Mouse (Mus musculus): ENCODE data around the gene Ptprb.

Gene Ptprb

DNA sequence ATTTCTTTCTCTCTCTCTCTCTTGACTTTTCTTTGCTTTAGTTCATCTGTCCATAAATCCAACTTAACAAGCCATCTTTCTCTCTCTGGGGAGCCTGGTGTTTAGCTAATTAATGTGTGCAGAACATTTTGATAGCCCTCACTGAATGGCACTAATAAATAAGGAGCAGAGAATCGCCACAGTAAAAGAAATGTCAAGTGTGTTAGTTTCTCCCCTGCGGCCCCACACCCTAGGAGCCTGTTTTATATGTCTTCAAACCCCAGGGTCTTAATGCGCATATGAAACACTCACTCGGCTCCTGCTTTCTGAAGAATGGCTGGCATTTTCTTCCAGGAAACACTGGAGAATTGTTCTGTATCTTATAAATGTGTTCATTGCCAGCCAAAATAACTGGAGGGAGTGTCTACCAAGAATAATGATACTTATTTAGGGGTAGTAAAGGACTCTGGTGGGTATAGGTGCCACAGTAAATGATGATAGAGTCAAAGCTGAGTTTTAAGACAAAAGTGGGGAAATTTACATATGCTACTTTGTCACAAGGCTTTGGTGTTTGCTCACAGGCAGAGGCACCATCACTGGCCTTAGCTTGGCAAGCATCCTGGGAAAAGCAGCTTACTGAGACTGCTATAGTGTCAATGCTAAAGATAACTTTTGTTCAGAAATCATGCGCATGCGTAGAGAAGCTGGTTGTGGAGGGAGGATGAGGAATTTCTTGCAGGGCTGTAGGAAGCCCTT lies 95.8 kb downstream of the Ptprb start:
- peak; percentile 50 for DNase-seq (ENCODE audit: low read depth, low spot score)

DNA sequence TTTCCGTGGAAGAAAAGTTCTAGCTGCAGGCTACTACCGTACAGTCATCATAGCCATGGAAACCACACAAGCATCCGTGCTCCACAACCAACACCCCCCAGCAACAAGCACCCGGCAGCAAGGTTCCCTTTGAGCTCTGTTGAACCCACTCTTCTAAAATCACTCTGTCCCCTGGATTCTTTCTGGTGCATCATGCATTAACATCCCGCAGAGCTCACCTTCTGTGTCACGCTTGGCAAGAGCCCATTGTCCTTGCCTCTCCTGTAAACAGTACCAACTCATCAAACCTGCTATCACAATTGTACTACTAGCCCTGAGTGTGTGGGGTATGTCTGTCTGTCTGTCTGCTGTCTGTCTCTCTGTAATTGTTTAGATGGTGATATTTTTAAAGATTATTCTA lies 98.8 kb downstream of the Ptprb start:
- no peak for DNase-seq (ENCODE audit: low read depth, low spot score)

DNA sequence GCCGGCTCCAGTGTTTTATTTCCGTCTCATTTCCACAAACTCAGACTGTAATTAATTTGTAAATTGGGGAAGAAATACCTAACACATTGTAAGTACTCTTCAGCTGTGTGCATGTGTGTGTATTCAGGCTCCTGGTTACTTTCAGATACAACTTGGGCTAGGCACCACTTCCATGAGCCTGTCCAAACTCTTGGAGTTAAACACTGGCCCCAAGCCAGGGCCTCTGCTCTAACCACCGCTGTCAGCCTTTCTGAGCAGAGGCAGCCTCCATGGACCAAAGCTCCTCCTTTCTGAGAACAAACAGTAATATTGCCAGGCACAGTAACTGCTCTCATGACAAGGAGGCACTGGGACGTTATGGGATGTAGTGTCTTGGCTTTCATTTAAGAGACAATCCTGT lies 101.5 kb downstream of the Ptprb start:
- no peak for DNase-seq (ENCODE audit: low read depth, low spot score)

DNA sequence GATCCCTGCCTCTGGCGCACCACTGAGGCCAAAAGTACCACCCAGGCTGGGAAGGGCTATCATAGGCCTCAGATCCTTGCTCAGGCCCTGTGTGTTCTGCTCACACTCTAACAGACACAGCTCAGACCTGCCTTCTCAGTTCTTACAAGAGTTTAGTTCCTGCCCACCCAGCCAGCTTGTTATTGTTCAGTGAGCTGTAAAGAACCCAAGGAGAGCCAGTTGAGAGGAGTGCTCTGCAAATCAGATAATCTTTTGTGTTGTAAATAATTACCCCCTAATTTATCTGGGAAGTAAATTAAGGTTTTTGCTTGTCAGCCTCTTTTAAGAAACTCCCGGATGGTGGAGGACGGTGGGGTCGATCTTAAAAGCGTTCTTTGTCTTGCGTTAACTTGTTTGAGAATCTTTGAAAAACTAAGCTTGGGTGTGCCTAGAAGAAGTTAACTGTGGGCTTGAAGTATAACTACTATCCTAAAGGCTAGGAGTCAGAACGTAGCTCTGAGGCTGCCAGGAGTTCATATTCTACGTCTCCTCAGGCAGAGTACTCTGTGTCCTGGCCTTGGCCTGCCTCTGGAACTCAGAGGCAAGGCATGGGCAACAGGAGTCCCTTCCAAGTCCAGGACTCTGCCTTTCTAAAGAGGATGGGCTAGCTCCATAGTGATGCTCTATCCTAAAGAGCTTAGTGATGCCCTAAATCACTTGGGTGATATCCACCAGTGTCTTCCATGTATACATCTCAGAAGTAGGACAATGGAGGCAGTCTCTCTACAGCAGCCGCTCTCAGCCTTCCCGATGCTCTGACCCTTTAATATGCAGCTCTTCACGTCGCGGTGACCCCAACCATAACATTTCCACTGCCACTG lies 107.7 kb downstream of the Ptprb start:
- DNase-seq (ENCODE audit: low read depth, low spot score), result no peak

DNA sequence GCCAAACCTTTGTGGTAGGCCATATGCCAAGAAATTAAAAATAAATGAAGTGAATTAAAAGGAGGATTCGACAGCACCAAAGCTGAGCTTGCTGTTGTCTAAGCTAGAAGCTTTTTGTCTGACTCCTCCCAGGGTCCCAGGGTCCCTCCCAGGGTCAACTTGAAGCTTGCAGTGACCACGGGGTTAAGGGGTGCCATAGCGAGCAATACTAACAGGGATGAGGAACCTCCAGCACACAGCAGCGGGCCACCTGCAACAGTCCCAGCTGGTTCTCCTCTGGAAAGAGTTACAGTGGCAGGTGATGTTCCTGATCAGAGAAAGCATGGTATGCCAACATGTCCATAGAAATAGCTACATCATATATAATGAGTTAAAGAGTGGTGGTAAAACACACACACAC lies 109.1 kb downstream of the Ptprb start:
- DNase-seq (ENCODE audit: low read depth, low spot score), result no peak

DNA sequence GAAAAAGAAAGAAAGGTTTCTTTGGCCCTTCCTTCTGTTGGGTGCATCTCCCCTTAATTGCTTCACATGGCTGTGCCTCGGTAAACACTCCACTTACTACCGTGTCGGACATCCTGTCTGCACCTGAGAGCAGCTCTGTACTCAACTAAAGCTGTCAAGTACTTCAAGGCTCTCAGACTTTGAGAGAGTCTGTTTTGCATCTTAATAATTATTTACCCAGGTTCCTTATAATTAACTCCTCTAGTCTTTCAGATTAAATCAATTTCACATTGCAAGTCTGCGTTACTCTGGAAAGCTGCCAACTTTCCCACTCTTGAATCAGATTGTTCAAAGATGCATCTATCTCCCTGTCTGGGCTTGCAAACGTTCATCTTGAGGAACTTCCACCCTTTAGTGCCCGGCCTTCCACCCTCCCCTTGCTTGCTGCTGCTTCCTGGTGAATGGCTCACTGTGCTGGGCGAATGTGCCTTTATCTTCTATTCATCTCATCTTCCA lies 111.1 kb downstream of the Ptprb start:
- no peak for DNase-seq (ENCODE audit: low read depth, low spot score)

DNA sequence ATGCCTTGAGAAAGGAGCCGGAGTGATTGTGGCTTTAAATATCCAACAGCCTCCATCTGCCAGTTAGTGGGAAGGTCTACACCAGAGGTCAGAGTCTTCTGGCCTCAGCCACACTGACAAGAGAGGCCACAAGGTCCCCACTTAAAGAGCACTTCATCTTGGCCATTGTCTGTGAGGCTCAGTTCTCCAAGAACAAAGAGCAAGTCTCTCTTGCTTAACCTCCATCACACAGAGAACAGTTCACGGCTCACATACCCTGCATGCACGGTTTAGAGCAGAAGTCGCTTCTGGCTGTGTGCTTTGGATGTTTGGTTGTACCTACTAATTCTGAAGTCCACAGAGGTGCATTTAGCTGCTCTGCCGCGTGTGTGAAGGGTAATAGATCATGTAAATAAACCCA lies 113.5 kb downstream of the Ptprb start:
- DNase-seq (ENCODE audit: low read depth, low spot score), result no peak

DNA sequence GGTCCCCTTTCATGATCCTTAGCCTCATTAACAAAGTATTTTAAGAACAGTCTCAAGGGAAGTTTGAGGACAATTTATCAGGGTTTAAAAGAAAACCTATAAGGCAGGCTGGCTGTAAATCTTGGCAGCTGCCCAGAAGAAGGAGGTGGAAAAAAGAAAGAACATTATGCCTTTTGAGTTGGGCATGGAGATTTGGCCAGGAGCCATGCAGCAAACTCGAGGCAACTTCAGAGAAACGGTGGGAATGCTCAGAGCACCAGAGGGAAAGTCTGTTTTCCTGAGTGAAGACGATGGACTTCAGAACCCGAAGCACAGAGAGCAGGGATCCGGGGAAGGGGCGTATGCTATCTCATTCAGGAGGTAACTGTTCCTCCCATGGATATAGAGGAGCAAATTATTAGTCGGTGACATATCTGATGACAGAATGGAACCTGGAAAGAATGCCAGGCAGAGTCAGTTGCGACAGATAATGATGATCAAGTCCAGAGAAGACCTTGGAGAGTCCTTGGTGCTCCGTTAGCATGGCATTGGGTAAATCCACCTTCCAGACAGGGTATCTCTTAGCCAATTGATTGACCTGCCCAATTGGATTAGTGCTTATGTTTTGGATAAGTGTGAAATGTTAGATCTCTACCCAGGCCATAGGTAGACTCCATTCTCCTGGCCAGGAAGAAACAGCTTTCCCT lies 118.6 kb downstream of the Ptprb start:
- no peak for DNase-seq (ENCODE audit: low read depth, low spot score)

DNA sequence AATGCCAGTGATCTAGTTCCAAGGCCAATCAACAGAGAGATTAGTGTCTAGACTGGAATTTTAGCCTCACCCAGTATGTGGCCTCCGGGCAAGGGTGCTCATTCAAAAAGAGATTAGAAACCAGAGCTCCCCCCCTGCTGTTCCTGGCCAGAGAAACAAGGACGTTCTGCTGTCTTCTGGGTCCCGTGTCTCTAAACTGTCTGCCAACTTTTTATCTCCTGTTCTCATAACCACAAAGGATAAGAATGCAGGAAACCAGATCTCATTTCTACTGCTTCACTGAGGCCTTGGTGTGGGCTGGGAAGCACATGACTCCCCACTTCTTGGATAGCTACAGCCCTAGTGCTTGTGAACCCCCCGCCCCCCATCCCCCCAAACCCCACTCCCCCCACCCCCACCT lies 119.3 kb downstream of the Ptprb start:
- DNase-seq (ENCODE audit: low read depth, low spot score), result no peak

DNA sequence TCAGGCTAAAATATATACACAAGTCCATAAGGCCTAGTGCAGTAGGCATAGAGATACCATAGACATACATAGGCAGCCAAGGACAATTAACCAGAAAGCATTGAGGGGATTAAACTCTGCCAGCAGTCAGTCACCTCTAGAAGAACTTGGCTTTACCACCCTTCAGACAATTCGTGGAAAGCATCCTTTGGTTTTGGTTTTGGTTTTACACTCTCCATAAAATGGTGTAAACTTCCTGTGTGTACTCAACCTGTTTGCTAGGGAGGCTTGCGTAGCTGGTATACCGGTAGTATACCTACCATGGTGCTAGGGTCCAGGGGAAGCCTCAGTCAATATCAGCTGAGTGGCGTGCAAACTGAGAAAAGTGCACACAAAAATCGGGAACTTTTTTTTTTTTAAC lies 121.0 kb downstream of the Ptprb start:
- DNase-seq (ENCODE audit: low read depth, low spot score), result no peak

DNA sequence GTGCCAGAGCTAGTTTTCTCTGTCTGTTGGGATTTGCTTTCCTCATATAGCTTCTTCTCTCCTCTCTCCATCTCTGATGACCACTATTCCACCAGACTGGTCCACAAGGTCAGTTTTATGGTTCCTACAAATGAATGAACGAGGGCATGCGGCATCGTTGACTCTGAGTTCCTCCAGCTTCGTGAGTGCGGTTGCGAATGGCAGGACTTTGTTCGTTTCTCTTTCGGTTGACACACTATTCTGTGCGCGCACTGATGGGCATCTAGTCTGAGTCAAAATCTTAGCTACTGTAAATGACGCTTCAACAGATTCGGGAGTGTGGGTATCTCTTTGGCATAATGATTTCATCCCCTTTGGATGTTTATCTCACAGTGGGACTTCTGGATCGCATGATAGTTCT lies 121.6 kb downstream of the Ptprb start:
- DNase-seq (ENCODE audit: low read depth, low spot score), result no peak

DNA sequence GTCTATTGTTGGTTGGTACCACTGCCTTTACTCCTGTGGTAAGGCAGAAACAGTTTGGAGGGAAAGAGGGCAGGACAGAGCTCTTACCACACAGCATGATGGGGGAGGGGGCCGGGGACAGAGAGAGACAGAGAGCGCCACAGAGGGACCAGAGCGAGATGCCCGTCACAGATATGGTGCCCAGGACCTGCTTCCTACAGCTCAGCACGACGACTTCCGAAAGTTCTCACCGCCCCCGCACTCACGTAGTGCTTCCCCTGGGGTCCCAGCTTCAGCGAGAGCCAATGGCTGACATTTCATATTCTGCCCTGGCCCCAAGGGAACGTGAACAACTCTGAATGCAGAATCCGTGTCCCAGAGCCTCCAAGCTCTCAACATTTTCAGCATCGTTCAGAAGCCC lies 122.2 kb downstream of the Ptprb start:
- no peak for DNase-seq (ENCODE audit: low read depth, low spot score)

DNA sequence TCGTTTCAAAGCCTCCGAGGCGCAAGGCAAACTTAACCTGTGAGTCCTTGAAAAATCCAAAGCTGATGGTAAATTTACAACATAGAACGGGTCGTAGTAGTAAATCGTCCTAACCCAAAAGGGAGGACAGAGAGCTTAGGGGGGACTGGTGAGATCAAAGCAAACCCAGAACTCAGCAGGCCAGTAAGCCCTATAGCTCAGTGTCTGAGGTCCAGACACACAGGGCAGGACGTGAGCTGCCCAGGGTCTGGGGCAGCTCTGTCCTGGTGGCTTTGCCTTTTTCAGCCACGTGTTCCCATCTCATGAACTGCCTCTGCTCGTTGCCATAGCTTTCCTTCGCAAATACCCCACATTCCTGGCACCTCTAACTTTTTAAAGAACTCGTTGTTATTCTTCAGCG lies 122.7 kb downstream of the Ptprb start:
- DNase-seq (ENCODE audit: low read depth, low spot score), result no peak

DNA sequence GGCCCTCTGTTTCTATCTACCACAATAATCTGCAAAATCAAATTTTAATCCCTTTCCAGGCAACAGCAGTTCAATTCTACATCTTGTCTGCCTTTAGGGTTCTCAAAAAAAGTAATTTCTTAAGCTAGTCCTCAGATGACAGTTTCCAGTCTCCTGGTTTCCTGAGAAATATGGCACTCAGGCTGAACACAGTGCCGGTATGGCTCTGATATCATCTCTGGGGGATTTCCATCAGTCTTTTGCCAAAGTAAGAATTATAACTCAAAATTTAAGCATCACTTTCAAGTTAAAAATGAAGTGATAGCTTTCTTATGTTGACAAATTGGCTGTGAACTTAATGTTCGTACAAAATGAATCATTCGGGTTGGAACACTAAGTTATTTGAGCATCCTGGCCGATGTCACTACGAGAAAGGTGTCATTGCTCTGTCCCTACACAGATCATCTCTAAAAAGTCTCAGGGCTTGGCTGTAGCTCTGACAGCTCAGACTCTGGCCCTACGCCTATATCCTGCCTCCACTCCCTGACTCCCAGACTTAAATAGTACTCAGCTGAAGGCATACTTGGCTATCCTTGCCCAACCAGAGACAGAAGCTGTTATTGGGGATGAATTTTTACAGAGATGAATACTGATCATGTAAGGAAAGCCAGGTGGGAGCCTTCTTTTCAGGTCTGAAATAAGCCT lies 127.6 kb downstream of the Ptprb start:
- DNase-seq (ENCODE audit: low read depth, low spot score), result no peak

DNA sequence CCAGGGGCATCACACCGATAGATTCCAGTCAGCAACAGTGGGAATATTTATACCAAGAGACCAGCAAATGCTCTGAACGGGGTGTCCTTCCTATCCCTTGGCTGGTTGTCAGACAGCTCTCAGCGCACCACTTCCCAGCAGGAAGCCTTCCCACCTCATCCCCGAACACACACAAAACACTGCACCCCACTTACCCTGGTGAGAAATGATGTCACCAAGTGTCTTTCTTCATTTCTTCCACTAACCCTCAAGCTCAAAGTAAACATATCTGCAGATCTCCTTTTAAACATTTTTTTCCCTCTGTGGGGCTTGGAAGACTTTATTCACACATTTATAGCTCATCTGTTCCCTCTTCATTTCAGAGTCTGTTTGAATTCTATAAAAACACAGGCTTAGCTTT lies 128.4 kb downstream of the Ptprb start:
- no peak for DNase-seq (ENCODE audit: low read depth, low spot score)

DNA sequence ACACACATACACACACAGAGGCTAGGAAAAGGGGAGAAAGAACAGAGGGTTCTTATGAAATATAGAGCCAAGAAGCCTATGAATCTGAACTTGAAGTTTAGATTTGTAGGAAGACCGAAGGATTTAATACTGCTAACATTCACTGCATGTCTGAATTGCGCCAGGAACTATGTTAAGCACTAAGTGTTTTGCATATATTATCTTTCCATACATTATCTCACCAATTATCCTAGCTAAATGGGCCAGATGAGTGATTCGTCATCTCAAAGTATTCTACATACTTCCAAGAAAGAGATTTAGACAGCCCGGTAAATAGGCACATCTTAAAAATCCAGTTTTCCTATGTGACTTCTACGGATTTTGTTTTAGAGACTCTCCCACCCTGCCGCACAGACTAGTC lies 129.7 kb downstream of the Ptprb start:
- DNase-seq (ENCODE audit: low read depth, low spot score), result no peak

DNA sequence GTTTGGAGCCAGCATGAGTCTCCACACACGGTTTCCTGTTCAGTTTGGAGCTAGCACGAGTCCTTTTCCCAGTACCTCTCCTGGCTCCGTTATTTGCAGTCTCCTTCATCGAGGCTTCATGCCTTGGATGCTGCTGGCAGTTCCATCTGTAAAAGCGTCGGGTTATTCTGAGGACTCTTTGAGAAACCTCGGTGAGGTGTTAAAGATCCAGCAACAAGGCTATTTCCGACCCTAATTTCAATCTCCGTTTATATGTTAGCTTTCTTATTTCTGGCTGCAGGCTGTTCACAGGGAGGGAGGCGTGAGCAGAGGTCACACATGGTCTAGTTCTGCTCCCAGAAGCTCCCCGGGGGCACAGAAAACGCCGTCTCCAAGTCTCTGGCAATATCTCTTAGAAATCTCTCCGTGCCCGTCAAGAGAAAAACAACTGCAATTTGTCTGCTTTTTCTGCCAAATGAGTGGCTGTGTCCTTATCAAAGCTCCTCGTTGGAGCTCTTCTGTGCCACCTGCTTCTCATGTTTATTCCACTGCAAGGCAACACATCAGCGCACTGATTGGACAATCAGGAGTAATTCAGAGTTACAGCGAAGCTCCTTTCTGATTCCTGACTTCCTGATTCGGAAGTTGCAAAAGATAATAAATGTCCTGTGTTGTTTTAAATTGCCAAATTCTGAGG lies 132.5 kb downstream of the Ptprb start:
- DNase-seq (ENCODE audit: low read depth, low spot score), result no peak

DNA sequence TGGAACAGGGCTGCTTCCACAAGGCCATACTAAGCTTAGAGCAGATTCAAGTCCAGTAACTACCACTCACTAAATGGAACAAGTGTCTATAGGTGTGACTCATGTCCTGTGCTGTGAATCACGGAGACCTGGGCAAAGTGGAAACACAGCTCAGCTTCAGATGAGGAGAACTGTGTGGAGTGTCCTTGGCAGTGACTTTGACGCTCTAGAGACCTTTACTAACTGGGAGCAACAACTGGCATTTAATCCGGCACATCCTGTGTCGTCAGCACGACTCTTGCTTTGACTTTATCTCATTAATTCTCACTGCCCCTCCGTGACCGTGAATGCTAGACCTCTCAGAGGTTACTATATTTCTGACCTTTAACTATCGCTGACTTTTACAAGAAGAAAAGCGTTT lies 135.5 kb downstream of the Ptprb start:
- DNase-seq (ENCODE audit: low read depth, low spot score), result no peak

DNA sequence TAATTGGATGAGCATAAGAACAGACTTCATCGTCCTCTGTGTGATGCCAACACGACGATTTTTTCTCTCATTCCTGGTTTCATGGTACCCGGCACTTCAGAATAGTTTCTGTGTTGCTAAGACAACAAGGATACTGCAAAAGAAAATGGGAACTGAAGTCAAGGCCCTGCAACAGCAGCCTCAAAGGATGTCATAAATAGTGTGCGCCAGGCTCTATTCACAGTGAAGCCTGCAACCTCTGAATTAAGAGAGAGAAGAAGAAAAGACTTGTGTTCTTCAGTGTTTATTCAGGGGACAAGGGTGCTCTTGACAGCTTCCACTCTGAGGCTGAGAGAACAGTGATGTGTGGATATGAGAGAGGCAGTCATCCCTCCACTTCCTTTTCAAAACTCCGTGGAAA lies 140.8 kb downstream of the Ptprb start:
- no peak for DNase-seq (ENCODE audit: low read depth, low spot score)

DNA sequence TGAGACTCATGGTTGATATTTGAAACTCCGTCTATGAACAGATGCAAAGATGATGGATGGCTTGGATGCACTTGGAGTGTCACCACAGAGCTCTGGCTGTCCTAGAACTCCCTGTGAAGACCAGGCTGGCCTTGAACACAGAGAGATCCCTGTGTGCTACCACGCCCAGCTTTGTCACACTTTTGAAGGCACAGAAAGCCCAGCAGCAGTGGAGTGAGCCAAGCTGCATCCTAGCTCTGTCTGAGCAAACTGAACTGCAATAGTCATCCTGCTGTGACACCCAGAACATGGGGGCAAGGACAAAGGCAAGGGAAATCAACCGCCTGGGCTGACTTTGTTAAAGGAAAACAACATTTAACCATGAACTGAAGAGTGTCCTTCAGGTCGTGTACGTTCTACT lies 141.4 kb downstream of the Ptprb start:
- no peak for DNase-seq (ENCODE audit: low read depth, low spot score)

DNA sequence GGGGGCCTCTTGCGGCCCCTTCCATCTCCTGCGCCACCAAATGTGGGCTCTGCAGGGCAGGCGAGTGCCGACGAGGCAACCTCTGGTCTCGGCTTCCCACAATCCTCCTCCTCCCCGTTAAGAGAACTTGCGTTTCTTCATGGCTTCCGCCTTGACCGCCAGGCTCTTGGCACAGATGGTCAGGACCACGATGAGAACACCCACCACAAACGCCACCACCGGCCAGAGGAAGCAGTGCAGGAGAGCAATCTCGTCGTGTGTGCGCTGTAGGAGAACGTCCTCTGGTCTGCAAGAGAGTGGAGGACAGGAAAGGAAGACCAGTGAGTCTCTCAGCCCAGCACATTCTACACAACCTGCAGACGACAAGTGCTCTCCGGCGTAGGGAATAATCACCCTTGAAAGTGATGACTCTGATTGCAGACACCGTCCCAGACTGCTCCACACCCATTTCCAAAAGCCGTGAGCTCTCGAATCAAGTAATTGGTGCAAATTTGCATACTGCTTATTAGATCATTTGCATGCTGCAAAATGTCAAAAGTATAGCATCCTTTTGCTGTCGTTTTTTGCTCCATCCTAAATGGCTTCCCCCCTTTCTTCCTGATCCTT lies 142.9 kb downstream of the Ptprb start:
- DNase-seq (ENCODE audit: low read depth, low spot score), result no peak

Data from embryo, embryonic 11.5 days (tissue).